In genomic region chr11:20347548-20347947, GRCm38 (mm10) we compare ENCODE assay signal across 9 mouse cellular contexts. TPM values are rescaled to one million over a fixed set of nuclear protein-coding genes. Genes with fewer than 3 reads are reported as not detected.
DNase-seq lines count a peak whose midpoint lies in the region; ATAC-seq lines count a peak whose summit lies in the region.
"Had no signal": no experiment of that assay in that cellular context is flagged by ENCODE, and none has a peak within 500 bp of the region (broad histone marks: within the 10 kb centered on the region; RNA-seq: fewer than 3 reads in every experiment).

No protein-coding gene starts in this region.

- peak; percentile 65 for DNase-seq in hindbrain, embryonic 14.5 days (ENCODE audit: low spot score)
- no peak for DNase-seq in hindbrain, embryonic 10.5 days (ENCODE audit: low spot score)
- DNase-seq in adrenal gland, adult 2 months: peak; percentile 97
- DNase-seq in fibroblast of lung, adult 2 months (ENCODE audit: low read depth): peak; percentile 92
- peak; percentile 60 to 66 for DNase-seq in heart, postnatal 36 days
- peak; percentile 63 to 64 for DNase-seq in left cerebral cortex, postnatal 36 days (ENCODE audit: low spot score in 2 of 2)
- DNase-seq in urinary bladder, postnatal 36 days (ENCODE audit: low spot score in 2 of 2): peak; percentile 58 to 74

- ATAC-seq in hindbrain, embryonic 14.5 days (ENCODE audit: low FRiP score): peak; percentile 59; the same call in 1 of the 2 replicates
- no peak for ATAC-seq in inflammation-experienced regulatory T-cells, adult 6 months

- no peaks in the 10 kb centered on the region for H3K27me3 ChIP-seq in hindbrain, embryonic 14.5 days (ENCODE audit: control insufficient read depth, insufficient read depth, low read length)
- no peaks in the 10 kb centered on the region for H3K27me3 ChIP-seq in hindbrain, embryonic 10.5 days (ENCODE audit: insufficient read depth, poor library complexity, severe bottlenecking)
- H3K27me3 ChIP-seq: stomach, embryonic 15.5 days had no signal

- H3K9ac ChIP-seq in hindbrain, embryonic 14.5 days: no peak overlapping the region
- H3K9ac ChIP-seq: stomach, embryonic 15.5 days had no signal

- no peaks in the 10 kb centered on the region for H3K36me3 ChIP-seq in hindbrain, embryonic 14.5 days (replicated peaks; ENCODE audit: control insufficient read depth, insufficient read depth)
- no peaks in the 10 kb centered on the region for H3K36me3 ChIP-seq in hindbrain, embryonic 10.5 days
- H3K36me3 ChIP-seq: stomach, embryonic 15.5 days had no signal

- no peak overlapping the region for H3K27ac ChIP-seq in hindbrain, embryonic 14.5 days
- H3K27ac ChIP-seq in hindbrain, embryonic 10.5 days: no peak overlapping the region

- intact Hi-C loops in heart, postnatal 36 days (cut with DNase I): no loop called here
- intact Hi-C loops in left cerebral cortex, postnatal 36 days (cut with DNase I): no loop called here

- no peaks in the 10 kb centered on the region for H3K9me3 ChIP-seq in hindbrain, embryonic 14.5 days (ENCODE audit: control insufficient read depth, low read length)
- no peaks in the 10 kb centered on the region for H3K9me3 ChIP-seq in hindbrain, embryonic 10.5 days
- H3K9me3 ChIP-seq: stomach, embryonic 15.5 days had no signal

- no peak overlapping the region for H3K4me2 ChIP-seq in hindbrain, embryonic 14.5 days (replicated peaks)
- H3K4me2 ChIP-seq: stomach, embryonic 15.5 days had no signal

- 65% methylated on average over 6 of the region's 6 CpGs for WGBS in hindbrain, embryonic 14.5 days
- 94% methylated on average over 6 of the region's 6 CpGs for WGBS in hindbrain, embryonic 10.5 days

- H3K4me3 ChIP-seq in hindbrain, embryonic 14.5 days (replicated peaks; ENCODE audit: low read length): no peak overlapping the region
- H3K4me3 ChIP-seq in hindbrain, embryonic 10.5 days: no peak overlapping the region
- H3K4me3 ChIP-seq: stomach, embryonic 15.5 days had no signal

- no peaks in the 10 kb centered on the region for H3K4me1 ChIP-seq in hindbrain, embryonic 14.5 days (replicated peaks; ENCODE audit: control insufficient read depth, insufficient read depth, low read length)
- H3K4me1 ChIP-seq in hindbrain, embryonic 10.5 days (replicated peaks): no peaks in the 10 kb centered on the region
- H3K4me1 ChIP-seq: stomach, embryonic 15.5 days had no signal

RNA-seq across cellular contexts. Expression of gene Slc1a4, which starts 15.0 kb away (rescaled TPM):
- polyA plus RNA-seq in hindbrain, embryonic 14.5 days (2014; fragmentation: Nextera tagmentation; extraction: Ambion mirVana): 70.8 and 81.9 TPM in 2 replicates
- polyA plus RNA-seq in hindbrain, embryonic 10.5 days (2016; fragmentation: Nextera tagmentation; extraction: Ambion mirVana): 15.3 and 15.7 TPM in 2 replicates
- 1 to 10 TPM; 8.9 to 9.5 TPM for total RNA-seq in adrenal gland, adult 2 months (2021)
- polyA plus RNA-seq in adrenal gland, adult 2 months (2012; rRNA removed): 4.4 and 5.5 TPM in 2 replicates
- total RNA-seq in heart, postnatal 36 days (2021): 1 to 10 TPM; 1.2 to 1.5 TPM
- total RNA-seq in left cerebral cortex, postnatal 36 days (2021): 10 to 100 TPM; 38.3 to 40.3 TPM
- under 1 TPM; 0.13 to 0.50 (median 0.34) TPM for polyA plus RNA-seq in inflammation-experienced regulatory T-cells, adult 6 months (2017; shearing (Covaris generic))
